Mouse (Mus musculus) adrenal gland, adult 18-20 months (tissue): ENCODE measurements around the gene Otulin. TPM values are rescaled to one million over a fixed set of nuclear protein-coding genes. Genes with fewer than 3 reads are reported as not detected.

Experiments used
- DNase-seq, 2 experiments: peaks; one replicate each; pipeline ENCODE4 v3.0.0; 2021 to 2022; ENCODE audit warnings: low spot score in 2 of 2
- total RNA-seq, 2 experiments: library from RNA; stranded (reverse); gene quantifications; 1 replicate in 1 of 2; 2 replicates in 1 of 2; pipeline ENCODE4 v1.2.3; 2021

Otulin gene
- total RNA-seq, 2 experiments from 2014 or later: 29.7 to 36.2 TPM

- DNase-seq: no peak
Observed at GRCm38 (mm10) chr15:27618778-27619533, 11.5 kb downstream of the Otulin start.

GRCm38 (mm10) chr15:27617227-27617626, 13.3 kb downstream of the Otulin start:
- DNase-seq: no peak

- DNase-seq: no peak
Observed at GRCm38 (mm10) chr15:27616159-27616558, 14.3 kb downstream of the Otulin start.

- no peak for DNase-seq
Observed at GRCm38 (mm10) chr15:27613255-27613654, 17.2 kb downstream of the Otulin start.

GRCm38 (mm10) chr15:27612533-27613221, 17.8 kb downstream of the Otulin start:
- DNase-seq: peak; percentile 44 to 60

- DNase-seq: no peak
Observed at GRCm38 (mm10) chr15:27609554-27609953, 20.9 kb downstream of the Otulin start.

GRCm38 (mm10) chr15:27605252-27605651, 25.2 kb downstream of the Otulin start:
- no peak for DNase-seq

- DNase-seq: no peak
Observed at GRCm38 (mm10) chr15:27604558-27604957, 25.9 kb downstream of the Otulin start.

GRCm38 (mm10) chr15:27600524-27600923, 30.0 kb downstream of the Otulin start:
- DNase-seq: no peak

GRCm38 (mm10) chr15:27598786-27599385, 31.6 kb downstream of the Otulin start:
- DNase-seq: no peak

GRCm38 (mm10) chr15:27597516-27597915, 33.0 kb downstream of the Otulin start:
- DNase-seq: no peak

- DNase-seq: no peak
Observed at GRCm38 (mm10) chr15:27596463-27597140, 33.9 kb downstream of the Otulin start.

- DNase-seq: no peak
Observed at GRCm38 (mm10) chr15:27595560-27595959, 34.9 kb downstream of the Otulin start.

GRCm38 (mm10) chr15:27594973-27595372, 35.5 kb downstream of the Otulin start:
- DNase-seq: no peak

- DNase-seq: peak in 1 of 2 experiments; percentile 29
Observed at GRCm38 (mm10) chr15:27593717-27594116, 36.8 kb downstream of the Otulin start.

GRCm38 (mm10) chr15:27592620-27593320, 37.7 kb downstream of the Otulin start:
- DNase-seq: peak in 1 of 2 experiments; percentile 31

- DNase-seq: no peak
Observed at GRCm38 (mm10) chr15:27590812-27591211, 39.7 kb downstream of the Otulin start.

GRCm38 (mm10) chr15:27588087-27588826, 42.2 kb downstream of the Otulin start:
- DNase-seq: no peak

GRCm38 (mm10) chr15:27586093-27586480, 44.4 kb downstream of the Otulin start:
- DNase-seq: no peak

GRCm38 (mm10) chr15:27585466-27586092, 44.9 kb downstream of the Otulin start:
- DNase-seq: no peak
